Mouse (Mus musculus): ENCODE results near the gene Dupd1. TPM values are rescaled to one million over a fixed set of nuclear protein-coding genes. Genes with fewer than 3 reads are reported as not detected.

Dupd1 gene
- polyA plus RNA-seq, 1 experiment from 2014 or later = not detected

DNA sequence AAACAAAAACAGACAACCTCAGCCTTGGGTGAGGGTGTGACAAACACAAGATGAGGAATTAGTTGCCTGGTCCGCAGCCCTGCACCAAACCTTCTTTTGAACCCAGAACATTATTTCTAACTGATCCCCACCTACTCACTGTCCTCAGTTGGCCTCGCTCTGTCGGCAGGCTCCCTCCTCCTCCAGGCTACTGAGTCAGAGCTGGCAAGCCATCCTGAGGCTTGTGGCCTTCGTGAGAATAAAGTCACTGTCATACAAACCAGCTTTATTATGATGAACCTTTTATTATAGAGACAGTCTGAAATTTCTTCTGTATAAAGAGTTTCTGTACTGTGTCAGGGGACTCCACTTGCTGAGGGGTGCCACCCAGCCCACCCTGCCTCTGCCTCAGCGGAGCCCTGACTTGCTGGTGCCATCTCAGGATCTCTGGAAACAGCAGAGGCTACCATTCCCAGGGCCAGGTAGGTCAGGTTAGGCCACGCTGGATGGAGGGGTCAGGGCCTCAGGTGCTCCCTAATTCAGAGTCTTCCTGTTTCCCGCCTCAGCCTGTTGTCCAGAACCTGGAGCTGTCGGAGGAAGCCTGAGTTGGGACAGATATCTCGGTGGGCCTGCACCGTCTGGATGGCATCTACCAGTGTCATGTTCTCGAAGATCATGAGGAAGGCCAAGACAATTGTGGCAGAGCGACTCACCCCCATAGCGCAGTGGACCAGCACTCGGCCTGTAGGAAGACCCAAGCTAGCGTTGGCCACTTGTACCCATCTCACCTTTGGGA, 18.9 kb upstream of the Dupd1 start:
- WGBS = 90% methylated on average over 15 of the region's 15 CpGs
- no peak overlapping the region for H3K27ac ChIP-seq (ENCODE audit: low read depth, low read length)
- no peaks in the 10 kb centered on the region for H3K4me1 ChIP-seq (ENCODE audit: control insufficient read depth, insufficient read depth, low read length)
- H3K36me3 ChIP-seq (ENCODE audit: control insufficient read depth, insufficient read depth, low read length) = no peaks in the 10 kb centered on the region
- H3K4me3 ChIP-seq (ENCODE audit: low read depth, low read length) = no peak overlapping the region
- DNase-seq (ENCODE audit: low spot score, missing footprints) = no peak
- H3K27me3 ChIP-seq (ENCODE audit: control insufficient read depth, insufficient read depth, low read length) = no peaks in the 10 kb centered on the region
- no peak overlapping the region for H3K4me2 ChIP-seq
- ATAC-seq (ENCODE audit: low FRiP score) = no peak
- no peaks in the 10 kb centered on the region; the same call in 1 of the 2 replicates for H3K9me3 ChIP-seq (ENCODE audit: control insufficient read depth, low read length)
- no peak overlapping the region for H3K9ac ChIP-seq (ENCODE audit: low read length)

DNA sequence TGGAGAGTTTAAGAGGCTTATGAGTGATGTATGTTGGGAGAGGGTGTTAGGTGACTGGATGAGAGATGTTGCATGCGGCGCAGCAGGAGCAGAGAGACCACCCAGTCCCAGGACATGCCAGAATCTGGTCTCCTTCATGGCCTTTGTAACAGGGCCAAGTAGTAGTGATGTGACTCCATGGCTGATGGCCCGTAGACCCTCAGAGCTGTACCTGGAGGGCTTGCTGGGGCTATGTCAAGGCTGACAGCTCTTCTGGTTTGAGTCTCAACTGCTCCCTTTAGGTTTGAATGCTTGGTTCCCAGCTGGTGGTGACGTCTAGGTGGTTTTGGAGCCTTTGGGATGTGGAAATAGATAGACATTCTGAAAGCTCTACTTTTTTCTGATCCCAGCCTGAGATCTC, 15.6 kb upstream of the Dupd1 start:
- H3K27me3 ChIP-seq (ENCODE audit: control insufficient read depth, insufficient read depth, low read length) = no peaks in the 10 kb centered on the region
- WGBS = 96% methylated on average over 4 of the region's 4 CpGs
- no peak overlapping the region for H3K4me3 ChIP-seq (ENCODE audit: low read depth, low read length)
- H3K9me3 ChIP-seq (ENCODE audit: control insufficient read depth, low read length) = no peaks in the 10 kb centered on the region; the same call in 1 of the 2 replicates
- H3K9ac ChIP-seq (ENCODE audit: low read length) = no peak overlapping the region
- no peaks in the 10 kb centered on the region for H3K36me3 ChIP-seq (ENCODE audit: control insufficient read depth, insufficient read depth, low read length)
- ATAC-seq (ENCODE audit: low FRiP score) (no peak), DNase-seq (ENCODE audit: low spot score, missing footprints) (no peak)
- no peak overlapping the region for H3K4me2 ChIP-seq
- no peaks in the 10 kb centered on the region for H3K4me1 ChIP-seq (ENCODE audit: control insufficient read depth, insufficient read depth, low read length)
- no peak overlapping the region for H3K27ac ChIP-seq (ENCODE audit: low read depth, low read length)

DNA sequence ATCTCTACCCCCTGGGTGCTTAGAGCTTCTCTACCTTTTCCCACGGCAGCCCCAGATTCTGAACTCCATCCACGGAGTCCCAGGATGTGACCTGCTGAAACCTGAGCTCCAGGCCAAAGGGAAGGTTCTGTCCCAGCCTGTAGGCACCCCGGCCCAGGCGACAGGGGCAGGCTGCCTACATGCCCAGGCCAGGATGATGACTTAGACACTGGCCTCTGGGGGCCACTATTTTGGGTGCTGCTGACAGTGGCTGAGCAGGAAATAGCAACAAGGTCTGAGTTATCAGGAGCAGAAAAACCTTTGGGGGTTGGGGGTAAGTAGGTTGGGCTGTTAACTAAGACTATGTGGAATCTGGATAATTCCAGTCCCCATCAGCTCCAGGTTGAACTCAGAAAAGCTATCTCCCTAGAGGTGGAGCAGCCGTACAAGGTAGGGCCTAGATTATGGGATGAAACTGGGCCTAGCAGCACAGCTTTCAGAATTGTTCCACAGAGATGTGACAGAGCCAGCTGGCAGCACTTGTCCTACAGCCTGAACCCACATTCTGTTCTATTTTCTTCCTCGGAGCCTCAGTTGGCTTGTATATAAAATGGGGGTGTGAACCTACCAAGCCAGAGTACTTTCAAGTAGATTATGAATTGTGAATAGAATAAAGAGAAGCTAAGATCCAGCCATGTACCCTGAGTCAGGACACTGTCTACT, 14.8 kb upstream of the Dupd1 start:
- ATAC-seq (ENCODE audit: low FRiP score) = no peak
- 79% methylated on average over 6 of the region's 6 CpGs for WGBS
- Histone ChIP-seq H3K27ac (ENCODE audit: low read depth, low read length) (no peak overlapping the region), H3K9ac (ENCODE audit: low read length) (no peak overlapping the region), H3K36me3 (ENCODE audit: control insufficient read depth, insufficient read depth, low read length) (no peaks in the 10 kb centered on the region), H3K9me3 (ENCODE audit: control insufficient read depth, low read length) (no peaks in the 10 kb centered on the region; the same call in 1 of the 2 replicates), H3K4me3 (ENCODE audit: low read depth, low read length) (no peak overlapping the region), H3K27me3 (ENCODE audit: control insufficient read depth, insufficient read depth, low read length) (no peaks in the 10 kb centered on the region), H3K4me1 (ENCODE audit: control insufficient read depth, insufficient read depth, low read length) (no peaks in the 10 kb centered on the region), H3K4me2 (no peak overlapping the region)
- DNase-seq (ENCODE audit: low spot score, missing footprints) = no peak

DNA sequence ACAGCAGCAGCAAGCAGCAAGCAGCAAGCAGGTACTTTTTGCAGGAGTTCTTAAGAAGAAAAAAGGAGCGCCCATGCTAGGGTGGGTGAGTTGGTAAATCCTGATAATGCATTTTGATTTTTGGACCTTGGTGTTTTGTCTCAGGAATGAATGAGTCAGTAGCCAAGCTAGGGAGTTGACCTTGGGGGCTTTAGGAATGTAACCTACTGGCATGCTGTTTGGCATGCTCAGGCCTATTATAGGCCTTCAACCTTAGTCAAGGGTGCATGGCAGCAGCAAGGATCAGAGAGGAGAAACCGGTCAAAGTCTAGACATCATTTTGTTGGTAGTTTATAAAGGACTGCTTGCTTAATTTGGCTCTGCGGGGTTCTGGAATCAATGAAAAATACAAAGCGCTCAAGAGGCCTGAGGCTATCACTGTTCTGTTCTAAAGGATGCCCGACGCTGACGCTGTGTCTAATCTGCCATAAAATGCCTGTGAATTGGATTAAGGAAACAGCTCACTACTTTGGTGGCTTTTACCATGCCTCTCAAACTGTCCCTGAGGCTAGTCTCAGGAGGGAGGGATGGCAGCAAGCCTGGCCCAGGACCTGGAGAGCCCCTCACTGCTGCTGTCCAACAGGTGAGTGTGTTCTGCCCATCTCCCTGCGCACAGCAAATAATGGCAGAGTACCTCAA, 7.8 kb upstream of the Dupd1 start:
- no peaks in the 10 kb centered on the region; the same call in 1 of the 2 replicates for H3K9me3 ChIP-seq (ENCODE audit: control insufficient read depth, low read length)
- DNase-seq (ENCODE audit: low spot score, missing footprints) = no peak
- WGBS = 45% methylated on average over 8 of the region's 8 CpGs

DNA sequence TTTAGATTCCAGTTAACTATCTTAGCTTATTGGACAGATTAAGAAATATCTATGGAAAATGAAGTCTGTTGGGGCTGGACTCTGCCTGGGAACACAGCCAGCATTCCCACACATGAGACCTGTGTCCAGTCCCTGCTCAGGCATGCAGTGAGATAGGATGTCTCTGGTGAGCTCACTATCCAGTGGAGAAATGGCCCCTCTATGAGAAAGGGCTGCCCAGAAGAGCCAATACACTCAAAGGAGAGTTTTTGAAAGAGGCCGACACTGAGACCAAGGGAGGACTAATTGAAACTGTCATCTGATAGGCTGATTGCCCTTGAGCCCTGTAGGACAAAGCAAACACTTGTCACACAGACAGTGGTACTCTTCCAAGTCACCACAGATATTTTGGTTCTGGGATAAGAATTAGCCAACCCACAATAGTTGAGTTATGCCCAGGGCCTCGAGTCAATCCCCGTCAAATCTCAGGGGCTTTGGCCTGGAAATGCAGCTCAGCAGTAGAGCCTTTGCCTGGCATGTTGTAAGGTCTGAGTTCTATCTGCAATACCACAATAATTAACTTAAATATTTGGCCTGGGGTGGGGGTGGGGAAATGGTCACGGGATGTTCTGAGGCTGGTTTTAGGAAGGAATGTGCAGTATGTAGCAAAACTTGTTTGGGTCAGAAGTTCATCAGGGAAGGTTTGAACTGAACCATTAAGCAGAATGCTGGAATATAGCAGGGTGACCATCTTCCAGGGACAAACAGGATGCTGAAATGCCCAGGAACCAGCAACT, 6.2 kb upstream of the Dupd1 start:
- DNase-seq (ENCODE audit: low spot score, missing footprints) = peak; percentile 51
- peaks cover 4% of the 10 kb centered on the region; the same call in 1 of the 2 replicates for H3K4me1 ChIP-seq (ENCODE audit: control insufficient read depth, insufficient read depth, low read length)
- no peak overlapping the region for H3K9ac ChIP-seq (ENCODE audit: low read length)
- ATAC-seq (ENCODE audit: low FRiP score) = no peak
- H3K27ac ChIP-seq (ENCODE audit: low read depth, low read length) = no peak overlapping the region
- no peaks in the 10 kb centered on the region for H3K36me3 ChIP-seq (ENCODE audit: control insufficient read depth, insufficient read depth, low read length)
- H3K4me2 ChIP-seq = no peak overlapping the region
- WGBS = 83% methylated on average over 4 of the region's 4 CpGs
- no peaks in the 10 kb centered on the region for H3K27me3 ChIP-seq (ENCODE audit: control insufficient read depth, insufficient read depth, low read length)
- H3K9me3 ChIP-seq (ENCODE audit: control insufficient read depth, low read length) = no peaks in the 10 kb centered on the region; the same call in 1 of the 2 replicates
- H3K4me3 ChIP-seq (ENCODE audit: low read depth, low read length) = no peak overlapping the region

More for the DNA sequence above, 7.8 kb upstream of the Dupd1 start:
- no peak overlapping the region for H3K4me2 ChIP-seq
- H3K4me3 ChIP-seq (ENCODE audit: low read depth, low read length) = no peak overlapping the region
- H3K9ac ChIP-seq (ENCODE audit: low read length) = no peak overlapping the region
- ATAC-seq (ENCODE audit: low FRiP score) = no peak
- H3K27ac ChIP-seq (ENCODE audit: low read depth, low read length) = no peak overlapping the region
- no peaks in the 10 kb centered on the region for H3K36me3 ChIP-seq (ENCODE audit: control insufficient read depth, insufficient read depth, low read length)
- no peaks in the 10 kb centered on the region for H3K27me3 ChIP-seq (ENCODE audit: control insufficient read depth, insufficient read depth, low read length)
- peaks cover 4% of the 10 kb centered on the region; the same call in 1 of the 2 replicates for H3K4me1 ChIP-seq (ENCODE audit: control insufficient read depth, insufficient read depth, low read length)

DNA sequence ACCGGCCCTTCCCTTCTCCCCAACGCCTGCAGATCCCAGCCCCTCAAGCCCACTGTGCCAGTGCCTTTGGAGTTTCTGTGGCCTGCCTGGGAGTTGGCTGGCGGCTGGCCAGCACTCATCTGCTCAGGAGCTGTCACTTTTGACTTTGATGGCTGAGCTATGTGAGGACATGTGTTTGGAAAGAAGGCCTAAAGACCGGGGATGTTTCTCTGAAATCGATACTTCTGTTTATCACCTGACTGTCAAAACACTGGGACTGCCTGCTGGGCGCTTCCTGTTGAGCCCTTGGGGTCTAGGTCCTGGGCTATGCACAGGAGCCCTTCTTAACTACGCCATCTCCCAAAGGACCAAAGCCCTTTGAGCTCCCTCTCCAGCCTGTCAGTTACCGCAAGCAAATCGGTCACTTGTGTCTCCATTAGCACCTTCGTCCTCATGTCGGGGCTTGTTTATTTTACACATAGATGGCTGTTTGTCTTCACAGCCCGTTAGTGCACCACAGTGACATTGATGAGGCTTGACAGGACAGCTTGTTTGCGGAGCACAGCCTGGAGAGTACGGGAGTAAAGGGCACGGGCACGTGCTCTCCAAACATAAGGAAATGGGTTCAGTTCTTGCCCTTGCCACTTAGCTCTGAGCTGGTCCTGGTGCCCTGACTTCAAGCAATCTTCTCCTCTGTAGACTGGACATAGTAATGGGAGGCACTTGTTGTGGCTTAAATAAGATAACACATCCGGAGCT, 5.4 kb upstream of the Dupd1 start:
- DNase-seq (ENCODE audit: low spot score, missing footprints) = no peak
- no peak for ATAC-seq (ENCODE audit: low FRiP score)

DNA sequence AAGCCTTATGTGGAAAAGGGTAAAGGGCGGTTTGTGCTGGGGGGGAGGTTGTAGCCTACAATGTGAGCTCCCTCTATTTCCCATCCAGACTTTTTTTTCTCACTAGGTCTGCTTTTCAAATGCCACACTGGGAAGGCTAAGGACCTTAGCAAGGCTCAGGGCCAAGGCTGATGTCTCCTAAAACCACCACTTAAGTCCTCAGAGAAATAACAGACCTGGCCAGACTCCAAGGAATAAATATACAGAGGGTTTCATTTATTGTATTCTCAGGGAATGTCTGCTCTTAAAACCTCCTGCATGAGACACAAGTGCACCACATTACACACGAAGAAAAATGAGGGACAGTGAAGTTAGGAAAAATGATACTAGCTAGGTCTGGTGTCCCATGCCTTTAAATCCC, 3.1 kb downstream of the Dupd1 start:
- Histone ChIP-seq H3K9me3 (ENCODE audit: control insufficient read depth, low read length) (no peaks in the 10 kb centered on the region), H3K27me3 (ENCODE audit: control insufficient read depth, insufficient read depth, low read length) (no peaks in the 10 kb centered on the region), H3K36me3 (ENCODE audit: control insufficient read depth, insufficient read depth, low read length) (no peaks in the 10 kb centered on the region), H3K9ac (ENCODE audit: low read length) (no peak overlapping the region), H3K4me2 (no peak overlapping the region), H3K4me3 (ENCODE audit: low read depth, low read length) (no peak overlapping the region), H3K4me1 (ENCODE audit: control insufficient read depth, insufficient read depth, low read length) (peaks cover 3% of the 10 kb centered on the region; the same call in 1 of the 2 replicates), H3K27ac (ENCODE audit: low read depth, low read length) (no peak overlapping the region)
- 82% methylated on average over 2 of the region's 2 CpGs for WGBS
- ATAC-seq (ENCODE audit: low FRiP score) (no peak), DNase-seq (ENCODE audit: low spot score, missing footprints) (no peak)

More for the DNA sequence above, 5.4 kb upstream of the Dupd1 start:
- Histone ChIP-seq H3K9me3 (ENCODE audit: control insufficient read depth, low read length) (no peaks in the 10 kb centered on the region; the same call in 1 of the 2 replicates), H3K4me2 (no peak overlapping the region), H3K4me3 (ENCODE audit: low read depth, low read length) (no peak overlapping the region), H3K4me1 (ENCODE audit: control insufficient read depth, insufficient read depth, low read length) (peaks cover 4% of the 10 kb centered on the region; the same call in 1 of the 2 replicates), H3K27ac (ENCODE audit: low read depth, low read length) (no peak overlapping the region), H3K36me3 (ENCODE audit: control insufficient read depth, insufficient read depth, low read length) (no peaks in the 10 kb centered on the region), H3K9ac (ENCODE audit: low read length) (no peak overlapping the region), H3K27me3 (ENCODE audit: control insufficient read depth, insufficient read depth, low read length) (no peaks in the 10 kb centered on the region)
- WGBS = 61% methylated on average over 17 of the region's 17 CpGs

DNA sequence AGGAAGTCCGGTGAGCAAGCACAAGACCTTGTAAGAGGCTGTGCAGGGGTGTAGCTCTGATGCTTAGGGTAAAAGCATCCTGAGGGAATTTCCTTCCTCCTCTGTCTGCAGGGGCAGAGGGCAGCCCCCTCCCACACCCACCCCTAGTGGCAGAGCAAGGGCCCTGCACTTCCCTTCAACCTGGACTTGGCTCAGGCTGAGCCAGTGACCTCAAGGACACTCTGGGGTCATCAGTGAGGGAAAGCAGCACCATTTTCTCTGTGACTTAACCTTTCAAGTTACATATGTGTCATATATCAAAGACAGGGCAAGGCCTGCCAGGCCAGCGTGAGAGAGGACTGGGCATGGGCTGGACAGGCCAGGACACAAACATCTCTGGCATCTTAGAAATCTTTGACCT, 4.8 kb downstream of the Dupd1 start:
- ATAC-seq (ENCODE audit: low FRiP score) (no peak), DNase-seq (ENCODE audit: low spot score, missing footprints) (no peak)
- Histone ChIP-seq H3K9me3 (ENCODE audit: control insufficient read depth, low read length) (no peaks in the 10 kb centered on the region), H3K4me1 (ENCODE audit: control insufficient read depth, insufficient read depth, low read length) (peaks cover 3% of the 10 kb centered on the region; the same call in 1 of the 2 replicates), H3K4me3 (ENCODE audit: low read depth, low read length) (no peak overlapping the region), H3K36me3 (ENCODE audit: control insufficient read depth, insufficient read depth, low read length) (no peaks in the 10 kb centered on the region), H3K9ac (ENCODE audit: low read length) (no peak overlapping the region), H3K27me3 (ENCODE audit: control insufficient read depth, insufficient read depth, low read length) (no peaks in the 10 kb centered on the region), H3K4me2 (no peak overlapping the region), H3K27ac (ENCODE audit: low read depth, low read length) (no peak overlapping the region)
- WGBS = 46% methylated on average over 2 of the region's 2 CpGs

All from midbrain, embryonic 11.5 days (tissue).